Mouse (Mus musculus) erythroblast, embryonic 14.5 days (primary cell): ENCODE data around the gene Naip6.

ENCODE experiments used
- GATA1 ChIP-seq: IDR thresholded peaks from 2 replicates; pipeline ENCODE4 v1.6.1; 2012; ENCODE audit warnings: low read length, inconsistent platforms, mixed read lengths
- TAL1 ChIP-seq: IDR thresholded peaks from 3 replicates; pipeline ENCODE4 v1.6.1; 2012; ENCODE audit warnings: low read length, inconsistent platforms, mixed read lengths

DNA sequence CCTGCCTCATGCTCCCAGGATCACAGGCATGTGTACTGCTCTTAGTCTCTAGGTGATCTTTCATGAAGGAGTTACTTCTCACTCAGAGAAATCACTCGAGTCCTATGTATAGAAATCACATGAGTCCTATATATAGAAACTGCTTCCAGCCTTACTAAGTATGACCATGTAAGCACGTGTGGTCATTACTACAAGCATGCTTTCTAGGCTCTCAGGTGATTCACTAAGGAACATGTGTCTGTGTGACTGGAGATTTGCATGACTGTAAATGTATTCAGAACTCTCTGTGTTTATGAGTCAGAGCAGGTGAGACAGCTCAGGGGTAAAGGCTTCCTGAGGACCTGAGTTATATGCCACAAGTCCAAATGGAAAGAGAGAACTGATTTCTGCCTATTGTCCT lies 24.3 kb upstream of the Naip6 start:
- no peak for TF ChIP-seq GATA1
- no peak for TF ChIP-seq TAL1
